Mouse (Mus musculus): ENCODE data around the gene Ift81. TPM values are rescaled to one million over a fixed set of nuclear protein-coding genes. Genes with fewer than 3 reads are reported as not detected.

Ift81 gene
- total RNA-seq, 1 experiment, result 7.4 TPM

DNA sequence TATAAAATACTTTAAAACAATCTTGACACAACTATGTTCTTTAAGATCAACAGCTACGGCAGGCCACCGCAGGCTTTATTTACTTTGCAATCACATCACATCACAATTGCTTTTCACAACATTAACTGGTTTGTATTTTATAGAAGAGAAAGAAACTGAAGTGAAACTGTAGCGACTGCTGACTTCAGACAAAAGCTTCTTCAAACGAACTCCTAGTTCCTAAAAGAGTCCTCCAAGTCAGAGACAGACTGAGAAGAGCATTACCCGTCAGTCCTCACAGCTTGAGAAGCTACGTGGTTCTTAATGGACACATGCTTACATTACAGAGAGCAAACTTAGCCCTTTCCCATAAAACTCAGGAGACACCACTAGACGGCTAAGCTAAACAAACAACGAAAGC is 63.9 kb downstream of the Ift81 start:
- in situ Hi-C loops (cut with MboI; ENCODE audit: low sequenced_read_pairs in 2 of 2, unreplicated experiment in 2 of 2), result no loop called here
- Histone ChIP-seq H3K4me3 (ENCODE audit: insufficient read depth in 1 of 2, low read depth in 1 of 2, low read length in 2 of 2, poor library complexity in 1 of 2, severe bottlenecking in 1 of 2) (no peak overlapping the region), H3K36me3 (ENCODE audit: control insufficient read depth, insufficient read depth, low read length, poor library complexity, severe bottlenecking) (no peaks in the 10 kb centered on the region), H3K4me1 (ENCODE audit: control insufficient read depth in 2 of 2, insufficient read depth in 2 of 2, low read length in 2 of 2, poor library complexity in 1 of 2) (no peaks in the 10 kb centered on the region; a peak in 1 of 4 replicates), H3K9me3 (ENCODE audit: control insufficient read depth, insufficient read depth, low read depth, low read length) (no peaks in the 10 kb centered on the region), H3K27ac (ENCODE audit: insufficient read depth, low read depth, low read length, poor library complexity, severe bottlenecking) (no peak overlapping the region), H3K9ac (ENCODE audit: insufficient read depth, low read depth, low read length, poor library complexity, severe bottlenecking) (no peak overlapping the region)
- DNase-seq (ENCODE audit: low read depth, low spot score), result no peak
- no peak for TF ChIP-seq MAFK (IDR thresholded peaks at IDR 0.05; ENCODE audit: insufficient read depth, low read depth, low read length)
- TF ChIP-seq HCFC1 (IDR thresholded peaks at IDR 0.05; ENCODE audit: borderline replicate concordance, insufficient read depth, low read length), result no peak
- TF ChIP-seq ZC3H11A (IDR thresholded peaks at IDR 0.05; ENCODE audit: borderline replicate concordance, low read depth, low read length), result no peak
- no peak for TF ChIP-seq CHD2 (IDR thresholded peaks at IDR 0.05; ENCODE audit: low read depth, low read length)
- TF ChIP-seq ZNF384 (IDR thresholded peaks at IDR 0.05; ENCODE audit: low read depth, low read length), result no peak

DNA sequence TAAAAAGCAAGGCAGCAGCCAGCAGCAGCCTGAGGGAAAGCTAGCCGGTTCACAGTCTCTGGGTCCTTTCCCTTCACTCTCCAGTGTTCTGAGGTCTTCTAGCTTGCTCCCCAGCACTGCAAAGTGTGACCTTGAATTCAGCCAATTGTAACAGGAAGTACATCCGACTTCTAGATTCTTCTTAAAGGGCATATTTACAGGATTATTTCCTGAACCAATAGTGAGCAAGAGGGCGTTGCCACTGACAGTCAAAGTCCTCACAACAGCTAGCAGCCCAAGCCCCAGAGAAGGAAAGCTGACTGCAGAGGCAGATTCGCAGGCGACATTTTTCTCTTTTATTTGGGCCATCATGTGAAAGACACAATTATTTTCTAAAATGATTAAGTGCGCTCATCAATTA is 65.6 kb downstream of the Ift81 start:
- in situ Hi-C loops (cut with MboI; ENCODE audit: low sequenced_read_pairs in 2 of 2, unreplicated experiment in 2 of 2), result no loop called here
- no peak for DNase-seq (ENCODE audit: low read depth, low spot score)
- Histone ChIP-seq H3K4me3 (ENCODE audit: insufficient read depth in 1 of 2, low read depth in 1 of 2, low read length in 2 of 2, poor library complexity in 1 of 2, severe bottlenecking in 1 of 2) (no peak overlapping the region), H3K4me1 (ENCODE audit: control insufficient read depth in 2 of 2, insufficient read depth in 2 of 2, low read length in 2 of 2, poor library complexity in 1 of 2) (no peaks in the 10 kb centered on the region; a peak in 1 of 4 replicates), H3K9me3 (ENCODE audit: control insufficient read depth, insufficient read depth, low read depth, low read length) (no peaks in the 10 kb centered on the region), H3K36me3 (ENCODE audit: control insufficient read depth, insufficient read depth, low read length, poor library complexity, severe bottlenecking) (no peaks in the 10 kb centered on the region), H3K9ac (ENCODE audit: insufficient read depth, low read depth, low read length, poor library complexity, severe bottlenecking) (no peak overlapping the region), H3K27ac (ENCODE audit: insufficient read depth, low read depth, low read length, poor library complexity, severe bottlenecking) (no peak overlapping the region)
- no peak for TF ChIP-seq CHD2 (IDR thresholded peaks at IDR 0.05; ENCODE audit: low read depth, low read length)
- no peak for TF ChIP-seq MAFK (IDR thresholded peaks at IDR 0.05; ENCODE audit: insufficient read depth, low read depth, low read length)
- no peak for TF ChIP-seq HCFC1 (IDR thresholded peaks at IDR 0.05; ENCODE audit: borderline replicate concordance, insufficient read depth, low read length)
- TF ChIP-seq ZNF384 (IDR thresholded peaks at IDR 0.05; ENCODE audit: low read depth, low read length), result no peak
- TF ChIP-seq ZC3H11A (IDR thresholded peaks at IDR 0.05; ENCODE audit: borderline replicate concordance, low read depth, low read length), result no peak

DNA sequence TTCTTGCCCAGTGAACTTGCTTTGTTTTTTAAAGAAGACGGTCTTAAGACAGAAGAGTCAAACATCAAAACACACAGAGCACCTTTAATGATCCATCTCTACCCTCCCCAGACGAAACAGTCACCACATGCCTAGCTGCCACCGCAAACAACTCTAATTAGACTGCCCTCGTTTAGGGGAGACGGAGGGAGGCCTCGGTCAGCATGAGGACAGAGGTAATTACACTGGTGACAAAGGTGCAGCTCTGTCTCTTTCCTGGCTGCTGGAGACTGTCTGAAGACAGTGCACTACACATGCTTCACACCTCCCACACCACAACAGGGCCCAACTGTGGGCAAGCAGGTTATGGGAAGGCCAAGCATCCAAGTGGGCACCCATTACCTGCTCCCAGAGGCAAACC is 66.5 kb downstream of the Ift81 start:
- in situ Hi-C loops (cut with MboI; ENCODE audit: low sequenced_read_pairs in 2 of 2, unreplicated experiment in 2 of 2), result no loop called here

DNA sequence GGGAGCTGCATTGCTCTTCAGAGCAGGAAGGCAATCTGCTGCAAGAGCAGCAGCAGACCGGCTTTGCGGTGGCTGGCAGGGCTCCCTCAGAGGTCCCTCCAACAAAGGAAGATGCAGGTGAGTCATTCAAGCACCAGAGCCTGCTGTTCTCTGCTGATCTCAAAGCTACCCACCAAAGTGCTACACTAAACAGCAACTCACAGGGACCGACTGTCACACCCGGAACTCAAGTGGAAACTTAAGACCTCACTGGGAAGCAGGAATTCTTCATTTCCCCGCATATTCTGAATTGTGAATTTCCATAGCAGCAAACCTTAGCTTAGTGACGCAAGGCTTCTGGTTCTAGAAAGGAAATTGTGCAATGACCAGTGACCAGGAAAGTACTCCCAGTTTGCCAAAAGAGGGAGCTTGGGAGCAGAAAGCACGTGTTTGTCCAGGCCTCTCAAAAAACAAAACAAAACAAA is 67.0 kb downstream of the Ift81 start:
- H3K36me3 ChIP-seq (ENCODE audit: control insufficient read depth, insufficient read depth, low read length, poor library complexity, severe bottlenecking), result no peaks in the 10 kb centered on the region
- H3K27ac ChIP-seq (ENCODE audit: insufficient read depth, low read depth, low read length, poor library complexity, severe bottlenecking), result no peak overlapping the region
- DNase-seq (ENCODE audit: low read depth, low spot score), result peak; percentile 24
- TF ChIP-seq MAFK (IDR thresholded peaks at IDR 0.05; ENCODE audit: insufficient read depth, low read depth, low read length) (no peak), HCFC1 (IDR thresholded peaks at IDR 0.05; ENCODE audit: borderline replicate concordance, insufficient read depth, low read length) (no peak), ZC3H11A (IDR thresholded peaks at IDR 0.05; ENCODE audit: borderline replicate concordance, low read depth, low read length) (no peak), CHD2 (IDR thresholded peaks at IDR 0.05; ENCODE audit: low read depth, low read length) (no peak), ZNF384 (IDR thresholded peaks at IDR 0.05; ENCODE audit: low read depth, low read length) (no peak)
- no peak overlapping the region for H3K9ac ChIP-seq (ENCODE audit: insufficient read depth, low read depth, low read length, poor library complexity, severe bottlenecking)
- in situ Hi-C loops (cut with MboI; ENCODE audit: low sequenced_read_pairs in 2 of 2, unreplicated experiment in 2 of 2), result no loop called here
- H3K4me3 ChIP-seq (ENCODE audit: insufficient read depth in 1 of 2, low read depth in 1 of 2, low read length in 2 of 2, poor library complexity in 1 of 2, severe bottlenecking in 1 of 2), result no peak overlapping the region
- H3K9me3 ChIP-seq (ENCODE audit: control insufficient read depth, insufficient read depth, low read depth, low read length), result no peaks in the 10 kb centered on the region
- H3K4me1 ChIP-seq (ENCODE audit: control insufficient read depth in 2 of 2, insufficient read depth in 2 of 2, low read length in 2 of 2, poor library complexity in 1 of 2), result no peaks in the 10 kb centered on the region; a peak in 1 of 4 replicates

More for the DNA sequence above, 66.5 kb downstream of the Ift81 start:
- H3K27ac ChIP-seq (ENCODE audit: insufficient read depth, low read depth, low read length, poor library complexity, severe bottlenecking), result no peak overlapping the region
- no peaks in the 10 kb centered on the region for H3K9me3 ChIP-seq (ENCODE audit: control insufficient read depth, insufficient read depth, low read depth, low read length)
- no peak overlapping the region for H3K9ac ChIP-seq (ENCODE audit: insufficient read depth, low read depth, low read length, poor library complexity, severe bottlenecking)
- DNase-seq (ENCODE audit: low read depth, low spot score), result no peak
- no peaks in the 10 kb centered on the region for H3K36me3 ChIP-seq (ENCODE audit: control insufficient read depth, insufficient read depth, low read length, poor library complexity, severe bottlenecking)
- TF ChIP-seq ZNF384 (IDR thresholded peaks at IDR 0.05; ENCODE audit: low read depth, low read length) (no peak), ZC3H11A (IDR thresholded peaks at IDR 0.05; ENCODE audit: borderline replicate concordance, low read depth, low read length) (no peak), HCFC1 (IDR thresholded peaks at IDR 0.05; ENCODE audit: borderline replicate concordance, insufficient read depth, low read length) (no peak), MAFK (IDR thresholded peaks at IDR 0.05; ENCODE audit: insufficient read depth, low read depth, low read length) (no peak), CHD2 (IDR thresholded peaks at IDR 0.05; ENCODE audit: low read depth, low read length) (no peak)
- H3K4me1 ChIP-seq (ENCODE audit: control insufficient read depth in 2 of 2, insufficient read depth in 2 of 2, low read length in 2 of 2, poor library complexity in 1 of 2), result no peaks in the 10 kb centered on the region; a peak in 1 of 4 replicates
- H3K4me3 ChIP-seq (ENCODE audit: insufficient read depth in 1 of 2, low read depth in 1 of 2, low read length in 2 of 2, poor library complexity in 1 of 2, severe bottlenecking in 1 of 2), result no peak overlapping the region

DNA sequence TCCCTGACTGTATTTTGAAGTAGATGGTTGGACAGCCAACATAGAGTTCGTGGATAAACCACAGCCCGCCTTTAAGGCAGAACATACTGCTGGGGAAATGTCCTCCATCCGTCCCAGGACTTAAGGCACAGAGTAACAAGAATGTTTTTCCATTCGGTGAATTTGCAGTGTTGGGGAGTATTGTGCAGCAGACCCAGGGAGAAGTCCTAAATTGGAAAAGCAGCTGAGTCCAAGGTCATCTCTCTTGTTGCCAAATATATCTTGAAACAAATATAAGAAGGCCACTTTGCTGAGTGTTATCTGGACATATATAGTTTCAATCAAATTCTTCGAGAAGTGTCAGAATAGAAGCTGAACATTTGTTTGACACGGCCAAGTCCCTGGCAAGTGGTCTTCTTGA is 70.9 kb downstream of the Ift81 start:
- no peaks in the 10 kb centered on the region; the same call in 1 of the 2 replicates for H3K36me3 ChIP-seq (ENCODE audit: control insufficient read depth, insufficient read depth, low read length, poor library complexity, severe bottlenecking)
- DNase-seq (ENCODE audit: low read depth, low spot score), result no peak
- H3K4me3 ChIP-seq (ENCODE audit: insufficient read depth in 1 of 2, low read depth in 1 of 2, low read length in 2 of 2, poor library complexity in 1 of 2, severe bottlenecking in 1 of 2), result no peak overlapping the region
- no peaks in the 10 kb centered on the region for H3K9me3 ChIP-seq (ENCODE audit: control insufficient read depth, insufficient read depth, low read depth, low read length)
- TF ChIP-seq ZNF384 (IDR thresholded peaks at IDR 0.05; ENCODE audit: low read depth, low read length) (no peak), HCFC1 (IDR thresholded peaks at IDR 0.05; ENCODE audit: borderline replicate concordance, insufficient read depth, low read length) (no peak), MAFK (IDR thresholded peaks at IDR 0.05; ENCODE audit: insufficient read depth, low read depth, low read length) (no peak), CHD2 (IDR thresholded peaks at IDR 0.05; ENCODE audit: low read depth, low read length) (no peak), ZC3H11A (IDR thresholded peaks at IDR 0.05; ENCODE audit: borderline replicate concordance, low read depth, low read length) (no peak)
- no peak overlapping the region for H3K9ac ChIP-seq (ENCODE audit: insufficient read depth, low read depth, low read length, poor library complexity, severe bottlenecking)
- in situ Hi-C loops (cut with MboI; ENCODE audit: low sequenced_read_pairs in 2 of 2, unreplicated experiment in 2 of 2), result no loop called here
- no peaks in the 10 kb centered on the region; a peak in 1 of 4 replicates for H3K4me1 ChIP-seq (ENCODE audit: control insufficient read depth in 2 of 2, insufficient read depth in 2 of 2, low read length in 2 of 2, poor library complexity in 1 of 2)
- no peak overlapping the region for H3K27ac ChIP-seq (ENCODE audit: insufficient read depth, low read depth, low read length, poor library complexity, severe bottlenecking)
